Mouse (Mus musculus): ENCODE measurements at regions not wholly inside any gene's neighbourhood (a gene's known extent, or its start where the extent isn't known, plus 50 kb on each side); places are given as distances from the start of the nearest gene placed in this dataset.

- H3K4me3 ChIP-seq (ENCODE audit: low read depth, low read length) = no peak overlapping the region
- H3K9me3 ChIP-seq (ENCODE audit: control insufficient read depth, low read length) = no peaks in the 10 kb centered on the region
- no peak overlapping the region for H3K4me2 ChIP-seq (ENCODE audit: low read length)
- no peaks in the 10 kb centered on the region for H3K36me3 ChIP-seq (ENCODE audit: control insufficient read depth, insufficient read depth, low read length)
- DNase-seq (ENCODE audit: low spot score) (no peak), ATAC-seq (replicated peaks; ENCODE audit: low FRiP score, low TSS enrichment, low read depth) (no peak)
- no peak overlapping the region for H3K9ac ChIP-seq (ENCODE audit: low read length)
- 92% methylated on average over 4 of the region's 4 CpGs for WGBS
- no peaks in the 10 kb centered on the region for H3K4me1 ChIP-seq (replicated peaks; ENCODE audit: control insufficient read depth, insufficient read depth, low read length)
- H3K27me3 ChIP-seq (replicated peaks; ENCODE audit: control insufficient read depth, insufficient read depth, low read length) = no peaks in the 10 kb centered on the region
- H3K27ac ChIP-seq (ENCODE audit: low read depth) = no peak overlapping the region
Observed at GRCm38 (mm10) chr5:42977108-42977507, 255.9 kb upstream of the Cpeb2 start.

GRCm38 (mm10) chr5:42980946-42981650 lies 251.9 kb upstream of the Cpeb2 start:
- Histone ChIP-seq H3K27ac (ENCODE audit: low read depth) (no peak overlapping the region), H3K27me3 (replicated peaks; ENCODE audit: control insufficient read depth, insufficient read depth, low read length) (no peaks in the 10 kb centered on the region), H3K9ac (ENCODE audit: low read length) (no peak overlapping the region), H3K4me3 (ENCODE audit: low read depth, low read length) (no peak overlapping the region), H3K4me2 (ENCODE audit: low read length) (no peak overlapping the region), H3K36me3 (ENCODE audit: control insufficient read depth, insufficient read depth, low read length) (no peaks in the 10 kb centered on the region), H3K4me1 (replicated peaks; ENCODE audit: control insufficient read depth, insufficient read depth, low read length) (no peaks in the 10 kb centered on the region), H3K9me3 (ENCODE audit: control insufficient read depth, low read length) (no peaks in the 10 kb centered on the region)
- ATAC-seq (replicated peaks; ENCODE audit: low FRiP score, low TSS enrichment, low read depth) (no peak), DNase-seq (ENCODE audit: low spot score) (no peak)
- 78% methylated on average over 2 of the region's 2 CpGs for WGBS

- H3K36me3 ChIP-seq (ENCODE audit: control insufficient read depth, insufficient read depth, low read length) = no peaks in the 10 kb centered on the region
- H3K27ac ChIP-seq (ENCODE audit: low read depth) = no peak overlapping the region
- no peak overlapping the region for H3K4me3 ChIP-seq (ENCODE audit: low read depth, low read length)
- no peak overlapping the region for H3K9ac ChIP-seq (ENCODE audit: low read length)
- no peaks in the 10 kb centered on the region for H3K9me3 ChIP-seq (ENCODE audit: control insufficient read depth, low read length)
- ATAC-seq (replicated peaks; ENCODE audit: low FRiP score, low TSS enrichment, low read depth) (no peak), DNase-seq (ENCODE audit: low spot score) (no peak)
- H3K4me1 ChIP-seq (replicated peaks; ENCODE audit: control insufficient read depth, insufficient read depth, low read length) = no peaks in the 10 kb centered on the region
- H3K27me3 ChIP-seq (replicated peaks; ENCODE audit: control insufficient read depth, insufficient read depth, low read length) = no peaks in the 10 kb centered on the region
- WGBS = 79% methylated on average over 4 of the region's 4 CpGs
- H3K4me2 ChIP-seq (ENCODE audit: low read length) = no peak overlapping the region
Observed at GRCm38 (mm10) chr5:42986203-42986602, 246.8 kb upstream of the Cpeb2 start.

GRCm38 (mm10) chr5:42987710-42988466 lies 245.1 kb upstream of the Cpeb2 start:
- no peak for DNase-seq (ENCODE audit: low spot score)
- H3K4me1 ChIP-seq (replicated peaks; ENCODE audit: control insufficient read depth, insufficient read depth, low read length) = no peaks in the 10 kb centered on the region
- no peaks in the 10 kb centered on the region for H3K36me3 ChIP-seq (ENCODE audit: control insufficient read depth, insufficient read depth, low read length)
- no peak for ATAC-seq (replicated peaks; ENCODE audit: low FRiP score, low TSS enrichment, low read depth)
- no peaks in the 10 kb centered on the region for H3K27me3 ChIP-seq (replicated peaks; ENCODE audit: control insufficient read depth, insufficient read depth, low read length)
- no peak overlapping the region for H3K4me3 ChIP-seq (ENCODE audit: low read depth, low read length)
- H3K4me2 ChIP-seq (ENCODE audit: low read length) = no peak overlapping the region
- no peaks in the 10 kb centered on the region for H3K9me3 ChIP-seq (ENCODE audit: control insufficient read depth, low read length)
- 77% methylated on average over 3 of the region's 3 CpGs for WGBS
- H3K27ac ChIP-seq (ENCODE audit: low read depth) = no peak overlapping the region
- no peak overlapping the region for H3K9ac ChIP-seq (ENCODE audit: low read length)

- no peak overlapping the region for H3K4me2 ChIP-seq (ENCODE audit: low read length)
Observed at GRCm38 (mm10) chr5:42989287-42989686, 243.7 kb upstream of the Cpeb2 start.

GRCm38 (mm10) chr5:43024006-43024593 lies 208.9 kb upstream of the Cpeb2 start:
- Histone ChIP-seq H3K9me3 (ENCODE audit: control insufficient read depth, low read length) (no peaks in the 10 kb centered on the region), H3K27me3 (replicated peaks; ENCODE audit: control insufficient read depth, insufficient read depth, low read length) (no peaks in the 10 kb centered on the region), H3K4me1 (replicated peaks; ENCODE audit: control insufficient read depth, insufficient read depth, low read length) (no peaks in the 10 kb centered on the region), H3K27ac (ENCODE audit: low read depth) (no peak overlapping the region), H3K4me2 (ENCODE audit: low read length) (no peak overlapping the region), H3K4me3 (ENCODE audit: low read depth, low read length) (no peak overlapping the region), H3K9ac (ENCODE audit: low read length) (no peak overlapping the region), H3K36me3 (ENCODE audit: control insufficient read depth, insufficient read depth, low read length) (no peaks in the 10 kb centered on the region)
- ATAC-seq (replicated peaks; ENCODE audit: low FRiP score, low TSS enrichment, low read depth) (no peak), DNase-seq (ENCODE audit: low spot score) (no peak)
- WGBS = 74% methylated on average over 7 of the region's 7 CpGs

More at GRCm38 (mm10) chr5:42989287-42989686, 243.7 kb upstream of the Cpeb2 start:
- H3K27me3 ChIP-seq (replicated peaks; ENCODE audit: control insufficient read depth, insufficient read depth, low read length) = no peaks in the 10 kb centered on the region
- ATAC-seq (replicated peaks; ENCODE audit: low FRiP score, low TSS enrichment, low read depth) (no peak), DNase-seq (ENCODE audit: low spot score) (no peak)
- no peaks in the 10 kb centered on the region for H3K9me3 ChIP-seq (ENCODE audit: control insufficient read depth, low read length)
- WGBS = 90% methylated on average over 3 of the region's 3 CpGs
- no peak overlapping the region for H3K9ac ChIP-seq (ENCODE audit: low read length)
- H3K36me3 ChIP-seq (ENCODE audit: control insufficient read depth, insufficient read depth, low read length) = no peaks in the 10 kb centered on the region
- H3K4me1 ChIP-seq (replicated peaks; ENCODE audit: control insufficient read depth, insufficient read depth, low read length) = no peaks in the 10 kb centered on the region
- H3K4me3 ChIP-seq (ENCODE audit: low read depth, low read length) = no peak overlapping the region
- no peak overlapping the region for H3K27ac ChIP-seq (ENCODE audit: low read depth)

- DNase-seq (ENCODE audit: low spot score) = no peak
Observed at GRCm38 (mm10) chr5:43031285-43031684, 201.7 kb upstream of the Cpeb2 start.

GRCm38 (mm10) chr5:43031916-43032315 lies 201.1 kb upstream of the Cpeb2 start:
- ATAC-seq (replicated peaks; ENCODE audit: low FRiP score, low TSS enrichment, low read depth) = no peak

More at GRCm38 (mm10) chr5:43031285-43031684, 201.7 kb upstream of the Cpeb2 start:
- 89% methylated on average over 3 of the region's 3 CpGs for WGBS
- H3K27me3 ChIP-seq (replicated peaks; ENCODE audit: control insufficient read depth, insufficient read depth, low read length) = no peaks in the 10 kb centered on the region
- H3K9ac ChIP-seq (ENCODE audit: low read length) = no peak overlapping the region
- H3K27ac ChIP-seq (ENCODE audit: low read depth) = no peak overlapping the region
- no peak overlapping the region for H3K4me2 ChIP-seq (ENCODE audit: low read length)
- H3K4me1 ChIP-seq (replicated peaks; ENCODE audit: control insufficient read depth, insufficient read depth, low read length) = no peaks in the 10 kb centered on the region
- H3K36me3 ChIP-seq (ENCODE audit: control insufficient read depth, insufficient read depth, low read length) = no peaks in the 10 kb centered on the region
- ATAC-seq (replicated peaks; ENCODE audit: low FRiP score, low TSS enrichment, low read depth) = no peak
- no peak overlapping the region for H3K4me3 ChIP-seq (ENCODE audit: low read depth, low read length)
- H3K9me3 ChIP-seq (ENCODE audit: control insufficient read depth, low read length) = no peaks in the 10 kb centered on the region

More at GRCm38 (mm10) chr5:43031916-43032315, 201.1 kb upstream of the Cpeb2 start:
- no peak overlapping the region for H3K27ac ChIP-seq (ENCODE audit: low read depth)
- H3K9me3 ChIP-seq (ENCODE audit: control insufficient read depth, low read length) = no peaks in the 10 kb centered on the region
- 86% methylated on average over 5 of the region's 5 CpGs for WGBS
- no peak overlapping the region for H3K9ac ChIP-seq (ENCODE audit: low read length)
- no peaks in the 10 kb centered on the region for H3K4me1 ChIP-seq (replicated peaks; ENCODE audit: control insufficient read depth, insufficient read depth, low read length)
- no peak overlapping the region for H3K4me2 ChIP-seq (ENCODE audit: low read length)
- DNase-seq (ENCODE audit: low spot score) = no peak
- no peak overlapping the region for H3K4me3 ChIP-seq (ENCODE audit: low read depth, low read length)
- no peaks in the 10 kb centered on the region for H3K36me3 ChIP-seq (ENCODE audit: control insufficient read depth, insufficient read depth, low read length)
- no peaks in the 10 kb centered on the region for H3K27me3 ChIP-seq (replicated peaks; ENCODE audit: control insufficient read depth, insufficient read depth, low read length)

Measured in intestine, embryonic 14.5 days (tissue).